In the genomic region with DNA sequence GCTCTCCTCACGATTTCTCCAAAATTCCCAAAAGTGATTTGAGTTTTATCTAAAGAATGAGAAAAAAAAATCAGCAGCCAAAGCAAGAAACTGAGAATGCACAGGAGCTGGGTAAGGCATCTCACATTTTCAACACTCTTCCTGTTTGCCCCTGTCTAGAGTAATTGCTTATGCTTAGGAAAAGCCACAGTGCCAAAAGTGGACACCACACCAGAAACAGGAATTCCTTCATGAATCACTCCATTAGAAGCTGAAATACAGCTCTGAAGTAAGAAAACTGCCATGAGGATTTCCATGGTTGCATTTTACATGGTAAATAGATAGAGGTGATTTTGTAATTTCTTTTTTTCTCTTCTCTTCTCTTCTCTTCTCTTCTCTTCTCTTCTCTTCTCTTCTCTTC, we compare ENCODE assay signal across 21 mouse cellular contexts.
"Had no signal": no experiment of that assay in that cellular context is flagged by ENCODE, and none has a peak within 500 bp of the region (broad histone marks: within the 10 kb centered on the region; RNA-seq: fewer than 3 reads in every experiment).

No protein-coding gene starts in this region.

- ATAC-seq: midbrain, embryonic 15.5 days had no signal

- H3K36me3 ChIP-seq: kidney, embryonic 15.5 days; limb, embryonic 10.5 days; limb, embryonic 13.5 days; liver, embryonic 13.5 days; midbrain, embryonic 12.5 days; midbrain, embryonic 15.5 days; neural tube, embryonic 13.5 days; stomach, embryonic 15.5 days had no signal

- H3K4me3 ChIP-seq: kidney, embryonic 15.5 days; layer of hippocampus, adult 2 months; limb, embryonic 10.5 days; limb, embryonic 13.5 days; liver, embryonic 13.5 days; midbrain, embryonic 12.5 days; midbrain, embryonic 15.5 days; myocyte; neural tube, embryonic 13.5 days; stomach, embryonic 15.5 days had no signal

- H3K9me3 ChIP-seq: kidney, embryonic 15.5 days; limb, embryonic 10.5 days; limb, embryonic 13.5 days; liver, embryonic 13.5 days; midbrain, embryonic 12.5 days; midbrain, embryonic 15.5 days; neural tube, embryonic 13.5 days; stomach, embryonic 15.5 days had no signal

- H3K4me1 ChIP-seq: stomach, embryonic 15.5 days had no signal

- H3K27me3 ChIP-seq: kidney, embryonic 15.5 days; limb, embryonic 13.5 days; liver, embryonic 13.5 days; midbrain, embryonic 12.5 days; midbrain, embryonic 15.5 days; neural tube, embryonic 13.5 days; stomach, embryonic 15.5 days had no signal

- H3K9ac ChIP-seq: kidney, embryonic 15.5 days; limb, embryonic 13.5 days; liver, embryonic 13.5 days; midbrain, embryonic 12.5 days; midbrain, embryonic 15.5 days; neural tube, embryonic 13.5 days; stomach, embryonic 15.5 days had no signal

- DNase-seq: kidney, adult 8-10 months; kidney, postnatal 25 days; layer of hippocampus, adult 9-11 months; liver; liver, embryonic 13.5 days; lung, adult 2 months; lung, postnatal 10 days; retina, postnatal 1 day; right cerebral cortex, postnatal 25 days; spleen, adult 18-20 months; thymus, postnatal 25 days had no signal

- H3K4me2 ChIP-seq: kidney, embryonic 15.5 days; limb, embryonic 13.5 days; liver, embryonic 13.5 days; midbrain, embryonic 12.5 days; midbrain, embryonic 15.5 days; neural tube, embryonic 13.5 days; stomach, embryonic 15.5 days had no signal

- H3K27ac ChIP-seq: kidney, embryonic 15.5 days; layer of hippocampus, adult 2 months; limb, embryonic 10.5 days; limb, embryonic 13.5 days; liver, embryonic 13.5 days; macrophage; midbrain, embryonic 12.5 days; midbrain, embryonic 15.5 days; neural tube, embryonic 13.5 days; stomach, embryonic 15.5 days had no signal
